Mouse (Mus musculus): ENCODE results near the gene Nploc4. TPM values are rescaled to one million over a fixed set of nuclear protein-coding genes. Genes with fewer than 3 reads are reported as not detected.
"Not testable (repeated sequence)": the region's sequence is repeated elsewhere in the genome, so short reads cannot be mapped to it uniquely, and the experiment has no call there.

The Nploc4 gene
- total RNA-seq, 2 experiments from 2014 or later: 16.1 to 24.6 TPM

GRCm38 (mm10) chr11:120445475-120445874 is 8.0 kb upstream of the Nploc4 start:
- no peak for ATAC-seq (replicated peaks; ENCODE audit: low FRiP score, poor library complexity, severe bottlenecking)

- no peak for ATAC-seq (replicated peaks; ENCODE audit: low FRiP score, poor library complexity, severe bottlenecking)
Measured at GRCm38 (mm10) chr11:120444106-120444505, 6.6 kb upstream of the Nploc4 start.

- no peak for ATAC-seq (replicated peaks; ENCODE audit: low FRiP score, poor library complexity, severe bottlenecking)
Measured at GRCm38 (mm10) chr11:120442765-120443280, 5.3 kb upstream of the Nploc4 start.

GRCm38 (mm10) chr11:120442344-120442743 is 4.8 kb upstream of the Nploc4 start, which contains the start of gene Tspan10:
Gene Tspan10, plus strand, starts transcription at chr11:120442644.
- no peak for ATAC-seq (replicated peaks; ENCODE audit: low FRiP score, poor library complexity, severe bottlenecking)

GRCm38 (mm10) chr11:120437857-120438385 is 413 bp upstream of the Nploc4 start:
- ATAC-seq (replicated peaks; ENCODE audit: low FRiP score, poor library complexity, severe bottlenecking): no peak

- ATAC-seq (replicated peaks; ENCODE audit: low FRiP score, poor library complexity, severe bottlenecking): no peak
Measured at GRCm38 (mm10) chr11:120426727-120427126, 10.8 kb downstream of the Nploc4 start.

- ATAC-seq (replicated peaks; ENCODE audit: low FRiP score, poor library complexity, severe bottlenecking): peak; percentile 82
Measured at GRCm38 (mm10) chr11:120423569-120424295, 13.8 kb downstream of the Nploc4 start.

- ATAC-seq (replicated peaks; ENCODE audit: low FRiP score, poor library complexity, severe bottlenecking): peak; percentile 15; the same call in 1 of the 2 replicates
Measured at GRCm38 (mm10) chr11:120422651-120423568, 14.6 kb downstream of the Nploc4 start.

GRCm38 (mm10) chr11:120418592-120418991 is 18.9 kb downstream of the Nploc4 start:
- ATAC-seq (replicated peaks; ENCODE audit: low FRiP score, poor library complexity, severe bottlenecking): no peak

GRCm38 (mm10) chr11:120417852-120418251 is 19.7 kb downstream of the Nploc4 start:
- ATAC-seq (replicated peaks; ENCODE audit: low FRiP score, poor library complexity, severe bottlenecking): no peak

GRCm38 (mm10) chr11:120413621-120414020 is 23.9 kb downstream of the Nploc4 start:
- not testable (repeated sequence) for ATAC-seq (replicated peaks; ENCODE audit: low FRiP score, poor library complexity, severe bottlenecking)

- no peak for ATAC-seq (replicated peaks; ENCODE audit: low FRiP score, poor library complexity, severe bottlenecking)
Measured at GRCm38 (mm10) chr11:120406445-120406844, 31.1 kb downstream of the Nploc4 start.

GRCm38 (mm10) chr11:120405867-120406266 is 31.6 kb downstream of the Nploc4 start:
- peak; percentile 81 for ATAC-seq (replicated peaks; ENCODE audit: low FRiP score, poor library complexity, severe bottlenecking)

GRCm38 (mm10) chr11:120404814-120405213 is 32.7 kb downstream of the Nploc4 start:
- ATAC-seq (replicated peaks; ENCODE audit: low FRiP score, poor library complexity, severe bottlenecking): no peak

GRCm38 (mm10) chr11:120399319-120399718 is 38.2 kb downstream of the Nploc4 start:
- ATAC-seq (replicated peaks; ENCODE audit: low FRiP score, poor library complexity, severe bottlenecking): no peak

- no peak for ATAC-seq (replicated peaks; ENCODE audit: low FRiP score, poor library complexity, severe bottlenecking)
Measured at GRCm38 (mm10) chr11:120397602-120398001, 39.9 kb downstream of the Nploc4 start.

- ATAC-seq (replicated peaks; ENCODE audit: low FRiP score, poor library complexity, severe bottlenecking): no peak
Measured at GRCm38 (mm10) chr11:120395661-120396060, 41.8 kb downstream of the Nploc4 start.

GRCm38 (mm10) chr11:120388580-120388979 is 48.9 kb downstream of the Nploc4 start:
- no peak for ATAC-seq (replicated peaks; ENCODE audit: low FRiP score, poor library complexity, severe bottlenecking)

GRCm38 (mm10) chr11:120387157-120387556 is 50.4 kb downstream of the Nploc4 start:
- 0 out of 2 replicates have a peak, but pooled peaks have one; percentile 51 for ATAC-seq (replicated peaks; ENCODE audit: low FRiP score, poor library complexity, severe bottlenecking)

- no peak for ATAC-seq (replicated peaks; ENCODE audit: low FRiP score, poor library complexity, severe bottlenecking)
Measured at GRCm38 (mm10) chr11:120386632-120387031, 50.9 kb downstream of the Nploc4 start.
